Mouse (Mus musculus): ENCODE results near the gene Uqcc2.

The Uqcc2 gene

DNA sequence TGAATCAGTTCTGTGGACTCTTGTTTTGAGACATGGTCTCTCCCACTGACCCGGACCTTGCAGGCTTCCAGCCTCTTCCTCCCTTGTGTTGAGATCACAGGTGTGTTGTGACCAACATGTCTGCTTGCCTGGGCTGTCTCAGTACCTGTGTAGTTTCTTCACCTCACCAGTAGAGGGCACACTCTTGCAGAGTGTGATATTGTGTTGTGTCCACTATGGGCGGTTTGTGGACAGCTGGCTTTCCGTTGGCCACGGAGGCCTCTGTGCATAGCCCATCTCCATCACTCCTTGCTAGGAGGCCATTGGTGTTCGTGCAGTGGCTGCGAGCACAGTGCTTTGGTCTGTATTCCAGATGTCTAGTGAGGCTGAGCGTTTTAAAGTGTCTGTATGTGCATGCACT lies 56.6 kb downstream of the Uqcc2 start:
- in situ Hi-C loops (cut with MboI): no loop called here

- in situ Hi-C loops (cut with MboI): no loop called here
These were observed 58.6 kb downstream of the Uqcc2 start for GRCm38 (mm10) chr17:27074849-27075745.

DNA sequence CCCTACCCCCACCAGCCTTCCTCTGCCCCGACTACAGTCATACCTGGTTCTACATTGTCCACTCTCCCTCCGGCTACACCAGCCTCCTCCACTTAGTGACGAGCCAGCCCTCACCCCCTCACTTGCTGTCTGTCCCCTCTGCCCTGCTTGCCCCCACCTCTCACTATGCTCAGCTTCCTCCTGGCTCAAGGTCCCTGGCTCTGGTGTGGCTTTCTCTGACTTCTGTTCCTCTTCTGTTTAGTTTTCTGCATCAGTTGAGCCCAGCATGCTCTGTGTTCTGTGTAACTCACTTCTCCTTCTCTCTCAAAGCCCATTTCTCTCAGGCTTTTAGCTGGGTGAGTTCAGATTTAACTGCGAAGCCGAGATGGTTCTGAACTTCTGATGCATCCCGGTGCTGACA lies 59.5 kb downstream of the Uqcc2 start:
- in situ Hi-C loops (cut with MboI): no loop called here

DNA sequence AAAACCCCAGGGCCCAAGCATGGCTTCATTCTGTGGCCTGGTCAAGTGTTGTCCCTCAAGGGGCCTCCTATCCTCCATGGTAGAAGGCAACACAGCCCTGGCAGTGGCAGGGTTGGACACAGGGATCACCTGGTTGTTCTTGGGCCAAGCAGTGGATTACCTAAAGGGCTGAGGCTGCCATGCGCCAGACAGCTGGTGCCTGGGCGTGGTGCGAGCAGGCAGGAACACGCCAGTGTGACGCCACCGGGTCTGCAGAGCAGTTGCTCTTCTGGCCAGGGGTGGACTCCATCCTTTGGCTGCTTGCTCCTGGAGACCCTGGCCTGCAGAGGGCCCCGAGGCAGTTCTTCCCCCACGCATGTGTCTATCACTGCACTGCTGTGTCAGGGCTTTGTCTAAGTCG lies 59.9 kb downstream of the Uqcc2 start:
- in situ Hi-C loops (cut with MboI): no loop called here

DNA sequence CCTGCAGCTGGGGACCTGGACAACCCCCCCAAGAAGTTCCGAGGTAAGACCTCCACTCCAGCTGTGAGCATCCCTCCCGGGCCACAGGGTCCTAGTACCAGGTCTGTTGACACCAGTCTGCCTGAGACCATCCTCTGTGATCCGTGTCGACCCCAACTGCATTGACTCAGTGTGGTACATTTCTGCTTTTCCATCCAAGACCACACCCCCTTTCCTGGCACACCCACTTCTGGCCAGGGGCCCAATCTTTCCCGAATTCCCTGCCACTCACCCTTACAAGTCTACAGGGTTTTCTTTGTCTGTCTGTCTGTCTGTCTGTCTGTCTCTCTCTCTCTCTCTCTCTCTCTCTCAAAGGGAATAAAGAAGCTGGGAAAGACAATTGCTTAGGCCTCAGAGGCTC lies 60.6 kb downstream of the Uqcc2 start:
- in situ Hi-C loops (cut with MboI): no loop called here
